Mouse (Mus musculus): ENCODE data around the gene Dmrt3. TPM values are rescaled to one million over a fixed set of nuclear protein-coding genes. Genes with fewer than 3 reads are reported as not detected.

Gene Dmrt3
- total and polyA plus RNA-seq, 2 experiments from 2014 or later, result 1.5 to 2.1 TPM

DNA sequence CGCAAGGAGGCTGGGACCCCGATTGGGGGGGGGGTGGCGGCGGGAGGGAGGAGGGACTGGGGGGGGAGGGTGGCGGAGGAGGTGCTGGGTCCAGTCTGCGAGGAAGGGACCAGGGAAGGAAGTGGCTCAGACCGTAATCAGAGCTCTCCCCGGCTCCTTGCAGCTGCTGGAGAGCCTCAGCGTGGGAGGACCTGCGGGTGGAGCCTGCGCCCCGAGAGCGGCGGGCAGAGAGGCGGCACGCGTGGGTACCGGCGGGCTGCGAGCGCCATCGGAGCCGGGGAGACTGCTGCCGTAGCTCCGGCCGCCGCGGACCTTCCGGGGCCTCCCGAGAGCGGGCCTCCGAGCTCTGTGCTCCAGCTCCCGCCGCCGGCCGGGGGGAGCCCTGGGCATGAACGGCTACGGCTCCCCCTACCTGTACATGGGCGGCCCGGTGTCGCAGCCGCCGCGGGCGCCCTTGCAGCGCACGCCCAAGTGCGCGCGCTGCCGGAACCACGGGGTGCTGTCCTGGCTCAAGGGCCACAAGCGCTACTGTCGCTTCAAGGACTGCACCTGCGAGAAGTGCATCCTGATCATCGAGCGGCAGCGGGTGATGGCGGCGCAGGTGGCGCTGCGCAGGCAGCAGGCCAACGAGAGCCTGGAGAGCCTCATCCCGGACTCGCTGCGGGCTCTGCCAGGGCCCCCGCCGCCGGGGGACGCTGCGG lies 460 bp downstream of the Dmrt3 start:
- peaks cover 76% of the 10 kb centered on the region for H3K27me3 ChIP-seq (ENCODE audit: insufficient read depth, low read length)
- H3K4me3 ChIP-seq (ENCODE audit: low read depth, low read length), result peak overlapping the region; percentile 38
- H3K36me3 ChIP-seq (ENCODE audit: insufficient read depth), result no peaks in the 10 kb centered on the region
- H3K9me3 ChIP-seq (ENCODE audit: low read length), result no peaks in the 10 kb centered on the region
- H3K9ac ChIP-seq, result peak overlapping the region; percentile 33
- ATAC-seq (peak; percentile 50), DNase-seq (peak; percentile 47)
- no peak overlapping the region for H3K27ac ChIP-seq (ENCODE audit: low read depth, low read length)
- TF ChIP-seq CTCF (IDR thresholded peaks at IDR 0.05; ENCODE audit: low read depth), result peak; percentile 15; the same call in 1 of the 2 replicates
- H3K4me2 ChIP-seq (ENCODE audit: low read depth), result peak overlapping the region; percentile 63
- WGBS, result under 1% methylated on average over 47 of the region's 71 CpGs
- H3K4me1 ChIP-seq (ENCODE audit: insufficient read depth), result peaks cover 10% of the 10 kb centered on the region

- DNase-seq, result no peak
Measured at GRCm38 (mm10) chr19:25611116-25611515, 1.0 kb downstream of the Dmrt3 start.

DNA sequence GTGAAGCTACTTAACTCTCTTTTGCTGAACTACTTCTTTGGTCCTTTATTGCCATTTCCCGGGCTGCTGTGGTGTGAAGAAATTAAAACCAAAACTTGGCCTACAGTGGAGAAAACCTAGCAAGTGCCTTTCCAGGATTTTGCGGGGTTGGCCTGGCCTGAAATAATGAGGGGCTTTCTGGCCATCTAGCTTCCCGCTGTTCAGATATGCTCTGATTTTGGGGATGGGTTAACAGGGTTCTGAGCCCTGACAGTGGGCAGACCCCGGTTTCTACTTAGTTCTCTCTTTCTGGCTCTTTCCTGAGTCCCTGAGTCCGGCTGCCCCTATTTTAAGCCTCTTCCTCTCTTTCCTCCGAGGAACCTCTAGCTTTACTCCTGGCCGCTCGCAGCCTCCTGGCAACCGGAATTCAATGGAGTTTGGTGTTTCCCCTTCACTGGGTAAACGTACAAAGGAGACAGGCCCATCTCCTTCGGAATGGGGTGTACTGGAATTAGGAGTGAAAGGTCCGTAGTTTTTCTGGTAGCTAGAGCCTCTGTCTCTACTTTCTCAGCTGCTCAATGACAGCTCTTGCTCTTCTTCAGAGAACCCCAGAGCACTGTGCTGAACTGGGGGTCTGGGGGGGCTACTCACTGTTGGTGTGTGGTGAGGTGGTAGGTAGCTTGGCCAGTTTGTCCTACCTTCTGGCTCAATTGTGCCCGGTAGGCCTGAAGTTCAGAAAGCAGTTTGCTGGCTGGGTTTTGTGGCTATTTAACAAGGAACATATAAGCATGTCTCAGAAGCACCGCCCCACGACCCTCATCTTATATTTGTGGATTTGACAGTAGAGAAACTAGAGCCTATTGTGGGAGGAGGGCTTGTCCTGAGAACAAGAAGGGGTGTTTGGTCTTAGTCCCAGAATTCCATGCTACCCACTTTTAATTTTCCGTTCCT lies 2.0 kb downstream of the Dmrt3 start:
- Histone ChIP-seq H3K9me3 (ENCODE audit: low read length) (no peaks in the 10 kb centered on the region), H3K4me1 (ENCODE audit: insufficient read depth) (peaks cover 6% of the 10 kb centered on the region), H3K4me3 (ENCODE audit: low read depth, low read length) (no peak overlapping the region), H3K36me3 (ENCODE audit: insufficient read depth) (no peaks in the 10 kb centered on the region), H3K27me3 (ENCODE audit: insufficient read depth, low read length) (peaks cover 76% of the 10 kb centered on the region), H3K9ac (no peak overlapping the region), H3K4me2 (ENCODE audit: low read depth) (no peak overlapping the region), H3K27ac (ENCODE audit: low read depth, low read length) (no peak overlapping the region)
- no peak for TF ChIP-seq CTCF (IDR thresholded peaks at IDR 0.05; ENCODE audit: low read depth)
- 10% methylated on average over 16 of the region's 16 CpGs for WGBS
- no peak for DNase-seq
- ATAC-seq, result no peak

More at GRCm38 (mm10) chr19:25611116-25611515, 1.0 kb downstream of the Dmrt3 start:
- Histone ChIP-seq H3K27me3 (ENCODE audit: insufficient read depth, low read length) (peaks cover 76% of the 10 kb centered on the region), H3K4me1 (ENCODE audit: insufficient read depth) (peaks cover 6% of the 10 kb centered on the region), H3K9ac (peak overlapping the region; percentile 33), H3K36me3 (ENCODE audit: insufficient read depth) (no peaks in the 10 kb centered on the region), H3K4me2 (ENCODE audit: low read depth) (peak overlapping the region; percentile 63), H3K4me3 (ENCODE audit: low read depth, low read length) (peak overlapping the region; percentile 38), H3K9me3 (ENCODE audit: low read length) (no peaks in the 10 kb centered on the region), H3K27ac (ENCODE audit: low read depth, low read length) (no peak overlapping the region)
- 0 out of 2 replicates have a peak, but pooled peaks have one; percentile 23 for ATAC-seq
- TF ChIP-seq CTCF (IDR thresholded peaks at IDR 0.05; ENCODE audit: low read depth), result no peak
- WGBS, result 2% methylated on average over 42 of the region's 42 CpGs

DNA sequence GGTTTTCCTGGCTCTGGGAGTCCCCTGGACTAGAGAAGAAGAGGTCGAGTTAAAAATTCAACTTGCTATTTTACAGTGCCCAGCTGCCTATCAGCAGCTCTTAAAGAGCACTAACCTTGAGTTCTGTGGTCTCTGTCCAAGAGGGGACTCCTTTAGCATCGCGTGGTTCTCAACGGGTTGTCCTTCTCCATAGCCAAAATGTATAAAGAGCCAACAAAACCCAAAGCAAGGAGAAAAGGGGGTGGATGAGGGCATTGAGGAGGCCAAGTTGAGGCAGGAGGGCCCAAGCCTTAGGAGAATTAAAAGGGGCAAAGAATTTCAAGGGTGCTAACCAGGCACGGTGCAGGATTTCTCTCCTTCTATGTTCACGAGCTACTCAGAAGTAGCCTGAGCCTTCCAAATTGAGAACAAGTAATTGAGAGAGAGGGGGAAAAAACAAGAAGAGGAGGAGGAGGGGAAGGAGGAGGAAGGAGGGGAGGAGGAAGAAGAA lies 2.8 kb downstream of the Dmrt3 start:
- Histone ChIP-seq H3K9me3 (ENCODE audit: low read length) (no peaks in the 10 kb centered on the region), H3K4me1 (ENCODE audit: insufficient read depth) (peaks cover 6% of the 10 kb centered on the region), H3K27ac (ENCODE audit: low read depth, low read length) (no peak overlapping the region), H3K4me3 (ENCODE audit: low read depth, low read length) (no peak overlapping the region), H3K9ac (no peak overlapping the region), H3K36me3 (ENCODE audit: insufficient read depth) (no peaks in the 10 kb centered on the region), H3K4me2 (ENCODE audit: low read depth) (no peak overlapping the region), H3K27me3 (ENCODE audit: insufficient read depth, low read length) (peaks cover 76% of the 10 kb centered on the region)
- TF ChIP-seq CTCF (IDR thresholded peaks at IDR 0.05; ENCODE audit: low read depth), result no peak
- 14% methylated on average over 6 of the region's 6 CpGs for WGBS
- ATAC-seq (no peak), DNase-seq (no peak)

DNA sequence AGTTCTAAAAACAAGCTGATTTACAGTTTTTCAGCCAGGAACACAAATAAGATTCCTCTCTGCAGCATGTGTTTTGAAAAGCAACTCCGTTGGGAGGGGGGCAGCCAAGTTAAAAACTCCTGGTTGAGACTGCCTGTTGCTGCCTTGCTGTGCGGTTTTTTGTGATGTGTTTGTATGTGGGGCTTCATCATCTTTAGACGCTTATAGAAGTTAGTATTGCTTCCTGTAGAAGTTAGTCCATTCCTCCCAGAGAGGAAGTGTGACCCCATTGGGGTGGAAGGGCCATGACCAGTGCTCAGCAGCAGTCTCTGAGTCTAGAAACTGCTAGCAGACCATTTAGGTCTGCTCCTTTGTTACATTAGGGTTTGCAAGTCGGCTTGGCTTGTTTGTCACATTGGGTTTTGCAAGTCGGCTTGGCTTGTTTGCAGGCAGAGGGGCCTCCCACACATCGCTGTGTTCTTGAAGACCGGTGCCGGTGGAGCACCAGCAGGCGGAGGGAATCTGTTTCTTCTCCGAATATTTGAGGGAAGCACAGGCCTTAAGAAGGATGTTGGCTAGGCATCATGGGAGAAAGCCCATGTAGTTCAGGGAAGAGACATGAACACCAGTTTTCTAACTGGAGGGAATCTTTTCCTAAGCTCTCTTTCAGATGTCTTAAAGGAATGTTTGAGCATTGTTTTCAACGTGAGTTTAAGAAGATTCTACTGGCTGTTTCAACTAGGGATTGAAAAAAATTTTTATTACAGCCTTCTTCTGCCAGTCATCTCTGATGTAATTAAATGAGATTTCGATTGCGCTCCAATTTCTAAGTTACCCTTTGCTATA lies 3.6 kb downstream of the Dmrt3 start:
- Histone ChIP-seq H3K9ac (no peak overlapping the region), H3K36me3 (ENCODE audit: insufficient read depth) (no peaks in the 10 kb centered on the region), H3K27ac (ENCODE audit: low read depth, low read length) (no peak overlapping the region), H3K4me3 (ENCODE audit: low read depth, low read length) (no peak overlapping the region), H3K4me1 (ENCODE audit: insufficient read depth) (peaks cover 6% of the 10 kb centered on the region), H3K9me3 (ENCODE audit: low read length) (no peaks in the 10 kb centered on the region), H3K4me2 (ENCODE audit: low read depth) (no peak overlapping the region), H3K27me3 (ENCODE audit: insufficient read depth, low read length) (peaks cover 69% of the 10 kb centered on the region)
- 15% methylated on average over 13 of the region's 13 CpGs for WGBS
- DNase-seq (no peak), ATAC-seq (no peak)
- no peak for TF ChIP-seq CTCF (IDR thresholded peaks at IDR 0.05; ENCODE audit: low read depth)

- TF ChIP-seq CTCF (IDR thresholded peaks at IDR 0.05; ENCODE audit: low read depth), result no peak
- DNase-seq (no peak), ATAC-seq (no peak)
- Histone ChIP-seq H3K4me3 (ENCODE audit: low read depth, low read length) (no peak overlapping the region), H3K9ac (no peak overlapping the region), H3K4me1 (ENCODE audit: insufficient read depth) (peaks cover 2% of the 10 kb centered on the region; the same call in 1 of the 2 replicates), H3K4me2 (ENCODE audit: low read depth) (no peak overlapping the region), H3K9me3 (ENCODE audit: low read length) (no peaks in the 10 kb centered on the region), H3K27ac (ENCODE audit: low read depth, low read length) (no peak overlapping the region), H3K36me3 (ENCODE audit: insufficient read depth) (no peaks in the 10 kb centered on the region), H3K27me3 (ENCODE audit: insufficient read depth, low read length) (peaks cover 59% of the 10 kb centered on the region)
- WGBS, result 37% methylated on average over 6 of the region's 6 CpGs
Measured at GRCm38 (mm10) chr19:25615889-25616288, 5.8 kb downstream of the Dmrt3 start.
